Mouse (Mus musculus) left cerebral cortex, postnatal 10 days (tissue): ENCODE data around the gene Pgs1. TPM values are rescaled to one million over a fixed set of nuclear protein-coding genes. Genes with fewer than 3 reads are reported as not detected.

Experiments
- DNase-seq, 2 experiments: peaks; one replicate each; pipeline ENCODE4 v3.0.0; 2021 to 2022; ENCODE audit warnings: low spot score in 2 of 2, mixed read lengths in 1 of 2; ENCODE audit errors: extremely low spot score in 1 of 2
- intact Hi-C: fragments of 180-260 bp; cut with DNase I; formaldehyde crosslinking; loops from one replicate; pipeline ENCODE4 v1.15.1; 2025
- microRNA-seq: library from miRNA; unstranded; fragments of <30 nt; microRNA quantifications from one replicate; pipeline ENCODE4 v1.2.0, GENCODE M21; 2022
- total RNA-seq, 2 experiments: library from RNA; stranded (reverse); gene quantifications; 2 replicates each; pipeline ENCODE4 v1.2.3; 2021

Pgs1 gene
- total RNA-seq, 2 experiments from 2014 or later: 58.6 to 62.3 TPM

- no peak for DNase-seq
- intact Hi-C loops: no loop called here
Observed at GRCm38 (mm10) chr11:118071227-118071912, 85.3 kb downstream of the Pgs1 start.

Small RNA genes lying within 50 kb of the gene (microRNA-seq; reads per million reads assigned to microRNA genes)
- gene Mir6933: 3.4 reads per million, percentile 7 among the genes with 10 or more reads in this experiment

Other genes starting within 250 kb of the Pgs1 start
- gene Tmc8, start 204.2 kb upstream of the Pgs1 start, total RNA-seq: 1 to 10 TPM in 1 of 2 experiments, under 1 TPM in 1; 0.79 to 1.5 TPM
- gene Tmc6, start 204.1 kb upstream of the Pgs1 start, total RNA-seq: 1 to 10 TPM; 4.7 to 4.8 TPM
- not detected for gene 6030468B19Rik, start 188.6 kb upstream of the Pgs1 start, total RNA-seq
- gene Gm20708, start 176.6 kb upstream of the Pgs1 start, total RNA-seq: 1 to 10 TPM; 3.1 to 4.3 TPM
- 10 to 100 TPM in 1 of 2 experiments, 1 to 10 TPM in 1; 7.5 to 10.9 TPM for gene Syngr2, start 176.6 kb upstream of the Pgs1 start, total RNA-seq
- gene Afmid, start 160.4 kb upstream of the Pgs1 start, total RNA-seq: 10 to 100 TPM in 1 of 2 experiments, 1 to 10 TPM in 1; 8.7 to 10.1 TPM
- 1 to 10 TPM; 2.6 to 4.4 TPM for gene Tk1, start 160.2 kb upstream of the Pgs1 start, total RNA-seq
- 1 to 10 TPM; 3.7 to 4.6 TPM for gene Birc5, start 137.0 kb upstream of the Pgs1 start, total RNA-seq
- gene Tmem235, start 125.5 kb upstream of the Pgs1 start, total RNA-seq: under 1 TPM in 1 of 2 experiments, not detected in 1; 0.36 TPM
- 1 to 10 TPM; 3.1 to 4.0 TPM for gene Tha1, start 112.8 kb upstream of the Pgs1 start, total RNA-seq
- 1 to 10 TPM; 2.3 to 2.6 TPM for gene Socs3, start 16.2 kb upstream of the Pgs1 start, total RNA-seq
- under 1 TPM; 0.02 to 0.08 TPM for gene Dnah17, start 144.3 kb downstream of the Pgs1 start, total RNA-seq